Mouse (Mus musculus): Measurements from ENCODE around the gene Msi2. TPM values are rescaled to one million over a fixed set of nuclear protein-coding genes. Genes with fewer than 3 reads are reported as not detected.
A peak's percentile ranks its signal among the peaks of the same experiment; 100 is the strongest.

Msi2 gene
- total and polyA plus RNA-seq, 2 experiments from 2014 or later: 22.1 to 94.6 TPM

DNA sequence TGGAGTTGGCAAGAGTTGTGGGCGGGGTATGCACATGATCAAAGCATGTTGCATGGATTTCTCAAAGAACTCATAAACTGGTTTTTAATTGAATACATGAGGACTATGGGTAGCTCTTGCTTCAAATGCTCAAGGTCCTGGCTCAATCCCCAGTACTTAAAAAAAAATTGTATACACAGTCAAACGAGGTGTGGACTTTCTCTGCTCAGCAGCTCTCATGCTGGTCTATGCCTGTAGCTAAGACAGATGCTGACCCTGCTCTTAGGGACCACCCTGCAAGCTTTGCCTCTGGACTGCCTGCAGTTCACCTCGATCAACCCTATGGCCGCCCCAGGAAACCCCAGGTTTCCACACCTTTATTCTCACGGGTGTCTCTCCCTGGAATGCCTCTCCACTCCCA is 127.7 kb downstream of the Msi2 start:
- TF ChIP-seq CTCF (IDR thresholded peaks at IDR 0.05; ENCODE audit: low read depth) (no peak), EP300 (IDR thresholded peaks at IDR 0.05; ENCODE audit: low read depth) (no peak)
- Histone ChIP-seq H3K4me1 (ENCODE audit: control insufficient read depth, insufficient read depth) (peaks cover 35% of the 10 kb centered on the region), H3K36me3 (replicated peaks; ENCODE audit: control insufficient read depth, insufficient read depth, low read length) (peaks cover 18% of the 10 kb centered on the region), H3K9ac (replicated peaks; ENCODE audit: low read depth, low read length) (no peak overlapping the region), H3K27me3 (ENCODE audit: control insufficient read depth, insufficient read depth, low read length) (no peaks in the 10 kb centered on the region), H3K27ac (ENCODE audit: low read depth) (no peak overlapping the region), H3K4me2 (ENCODE audit: low read depth, low read length) (no peak overlapping the region), H3K9me3 (replicated peaks; ENCODE audit: control insufficient read depth, low read length) (no peaks in the 10 kb centered on the region), H3K4me3 (ENCODE audit: low read depth, low read length) (no peak overlapping the region)
- 73% methylated on average over 5 of the region's 5 CpGs for WGBS
- no peak for DNase-seq (ENCODE audit: low spot score)
- no peak for ATAC-seq (ENCODE audit: insufficient read depth, low read depth)

DNA sequence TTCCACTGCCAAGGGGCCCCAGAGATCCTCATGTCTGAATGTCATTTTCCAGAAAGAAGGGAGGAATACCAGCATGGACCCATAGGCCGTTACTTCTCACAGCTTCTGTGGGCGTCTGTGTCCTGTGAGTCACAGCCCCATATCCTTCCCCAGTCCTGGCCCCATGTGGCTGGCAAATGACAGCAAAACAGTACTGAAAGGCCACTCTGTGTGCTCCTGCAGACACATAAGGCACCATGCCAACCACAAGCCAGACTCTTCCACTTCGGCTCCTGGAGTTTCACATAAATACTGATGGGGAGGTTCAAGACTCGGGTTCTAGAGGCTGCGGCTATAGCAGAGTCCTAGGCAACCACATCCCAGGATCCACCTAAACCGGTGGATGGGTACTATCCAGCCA is 128.7 kb downstream of the Msi2 start:
- Histone ChIP-seq H3K27ac (ENCODE audit: low read depth) (no peak overlapping the region), H3K4me1 (ENCODE audit: control insufficient read depth, insufficient read depth) (peaks cover 38% of the 10 kb centered on the region), H3K4me3 (ENCODE audit: low read depth, low read length) (no peak overlapping the region), H3K4me2 (ENCODE audit: low read depth, low read length) (no peak overlapping the region), H3K27me3 (ENCODE audit: control insufficient read depth, insufficient read depth, low read length) (no peaks in the 10 kb centered on the region), H3K9ac (replicated peaks; ENCODE audit: low read depth, low read length) (no peak overlapping the region), H3K36me3 (replicated peaks; ENCODE audit: control insufficient read depth, insufficient read depth, low read length) (peaks cover 18% of the 10 kb centered on the region), H3K9me3 (replicated peaks; ENCODE audit: control insufficient read depth, low read length) (no peaks in the 10 kb centered on the region)
- ATAC-seq (ENCODE audit: insufficient read depth, low read depth) (no peak), DNase-seq (ENCODE audit: low spot score) (no peak)
- WGBS: 70% methylated on average over 6 of the region's 6 CpGs
- TF ChIP-seq CTCF (IDR thresholded peaks at IDR 0.05; ENCODE audit: low read depth): no peak
- TF ChIP-seq EP300 (IDR thresholded peaks at IDR 0.05; ENCODE audit: low read depth): no peak

DNA sequence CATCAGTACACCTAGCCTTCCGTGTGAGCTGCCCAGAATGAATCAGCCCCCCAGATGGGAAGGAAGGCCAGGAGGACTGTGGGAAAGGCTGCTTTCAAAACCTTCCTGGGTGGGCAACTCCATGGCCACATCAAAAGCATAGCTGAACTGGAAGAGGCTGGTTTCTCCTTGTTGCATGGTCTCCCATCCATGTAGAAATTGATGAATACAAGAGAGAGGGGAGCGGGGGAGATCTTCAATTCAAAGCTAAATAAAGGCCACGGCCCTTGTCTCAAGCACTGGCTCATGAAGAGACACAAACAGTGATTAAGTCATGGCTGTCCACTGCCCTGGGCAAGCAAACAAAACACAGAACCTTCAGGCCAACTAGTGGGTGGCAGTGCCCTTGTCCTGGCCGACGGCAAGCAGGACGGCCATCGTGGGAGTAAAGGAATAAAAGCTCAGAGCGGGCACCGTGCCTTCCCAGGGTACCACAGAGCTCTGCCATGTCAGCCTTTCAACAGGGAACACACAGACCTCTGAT is 129.6 kb downstream of the Msi2 start:
- Histone ChIP-seq H3K4me1 (ENCODE audit: control insufficient read depth, insufficient read depth) (peaks cover 41% of the 10 kb centered on the region), H3K9ac (replicated peaks; ENCODE audit: low read depth, low read length) (no peak overlapping the region), H3K4me3 (ENCODE audit: low read depth, low read length) (no peak overlapping the region), H3K27me3 (ENCODE audit: control insufficient read depth, insufficient read depth, low read length) (no peaks in the 10 kb centered on the region), H3K4me2 (ENCODE audit: low read depth, low read length) (no peak overlapping the region), H3K9me3 (replicated peaks; ENCODE audit: control insufficient read depth, low read length) (no peaks in the 10 kb centered on the region), H3K27ac (ENCODE audit: low read depth) (no peak overlapping the region), H3K36me3 (replicated peaks; ENCODE audit: control insufficient read depth, insufficient read depth, low read length) (peaks cover 18% of the 10 kb centered on the region)
- WGBS: 83% methylated on average over 9 of the region's 9 CpGs
- ATAC-seq (ENCODE audit: insufficient read depth, low read depth) (no peak), DNase-seq (ENCODE audit: low spot score) (no peak)
- TF ChIP-seq CTCF (IDR thresholded peaks at IDR 0.05; ENCODE audit: low read depth) (no peak), EP300 (IDR thresholded peaks at IDR 0.05; ENCODE audit: low read depth) (no peak)

DNA sequence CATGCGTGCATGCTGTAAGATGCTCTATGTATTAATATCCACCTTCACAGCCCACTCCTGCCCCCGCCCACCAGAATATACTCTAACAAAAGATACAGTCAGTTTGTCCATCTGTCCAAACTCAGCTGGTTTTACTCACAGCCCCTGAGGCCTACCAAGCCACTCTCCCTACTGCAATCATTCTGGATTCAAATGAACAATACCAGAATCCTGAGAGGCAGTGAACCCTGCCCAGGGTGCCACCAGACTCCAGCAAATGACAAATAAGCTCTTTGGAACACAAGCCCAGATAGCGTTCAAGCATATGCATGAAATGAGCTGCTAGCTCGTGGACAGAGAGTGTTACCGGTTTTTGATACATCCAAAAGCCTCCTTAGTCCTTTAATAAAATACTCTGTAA is 130.6 kb downstream of the Msi2 start:
- Histone ChIP-seq H3K27me3 (ENCODE audit: control insufficient read depth, insufficient read depth, low read length) (no peaks in the 10 kb centered on the region), H3K27ac (ENCODE audit: low read depth) (no peak overlapping the region), H3K9me3 (replicated peaks; ENCODE audit: control insufficient read depth, low read length) (no peaks in the 10 kb centered on the region), H3K4me2 (ENCODE audit: low read depth, low read length) (no peak overlapping the region), H3K36me3 (replicated peaks; ENCODE audit: control insufficient read depth, insufficient read depth, low read length) (peaks cover 18% of the 10 kb centered on the region), H3K4me1 (ENCODE audit: control insufficient read depth, insufficient read depth) (peaks cover 51% of the 10 kb centered on the region), H3K9ac (replicated peaks; ENCODE audit: low read depth, low read length) (no peak overlapping the region), H3K4me3 (ENCODE audit: low read depth, low read length) (no peak overlapping the region)
- TF ChIP-seq EP300 (IDR thresholded peaks at IDR 0.05; ENCODE audit: low read depth) (no peak), CTCF (IDR thresholded peaks at IDR 0.05; ENCODE audit: low read depth) (no peak)
- 80% methylated on average over 5 of the region's 5 CpGs for WGBS
- ATAC-seq (ENCODE audit: insufficient read depth, low read depth): no peak
- no peak for DNase-seq (ENCODE audit: low spot score)

DNA sequence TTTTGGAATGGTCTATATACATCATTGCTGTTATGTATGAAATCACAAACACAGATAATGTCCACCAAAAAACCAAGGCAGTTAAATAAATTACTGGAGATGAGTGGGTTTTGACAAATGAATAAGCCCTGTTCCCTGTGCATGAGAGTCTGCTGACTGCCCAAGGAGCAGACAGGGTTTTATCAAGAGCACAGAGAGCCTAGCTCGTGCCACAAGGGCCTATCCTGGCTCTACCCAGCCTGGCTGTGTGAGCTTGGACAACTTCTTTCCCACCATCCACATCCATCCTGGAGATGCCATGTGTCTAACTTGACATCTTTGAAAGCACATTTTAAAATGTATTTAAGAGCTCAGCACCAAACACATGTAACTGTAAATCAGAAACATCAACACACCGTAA is 132.4 kb downstream of the Msi2 start:
- H3K27ac ChIP-seq (ENCODE audit: low read depth): peak overlapping the region; percentile 82
- 45% methylated on average over 2 of the region's 2 CpGs for WGBS
- H3K4me1 ChIP-seq (ENCODE audit: control insufficient read depth, insufficient read depth): peaks cover 66% of the 10 kb centered on the region
- ATAC-seq (ENCODE audit: insufficient read depth, low read depth) (no peak), DNase-seq (ENCODE audit: low spot score) (no peak)
- H3K9me3 ChIP-seq (replicated peaks; ENCODE audit: control insufficient read depth, low read length): no peaks in the 10 kb centered on the region
- H3K4me2 ChIP-seq (ENCODE audit: low read depth, low read length): no peak overlapping the region
- H3K9ac ChIP-seq (replicated peaks; ENCODE audit: low read depth, low read length): no peak overlapping the region
- peaks cover 18% of the 10 kb centered on the region for H3K36me3 ChIP-seq (replicated peaks; ENCODE audit: control insufficient read depth, insufficient read depth, low read length)
- no peak for TF ChIP-seq CTCF (IDR thresholded peaks at IDR 0.05; ENCODE audit: low read depth)
- TF ChIP-seq EP300 (IDR thresholded peaks at IDR 0.05; ENCODE audit: low read depth): no peak
- H3K27me3 ChIP-seq (ENCODE audit: control insufficient read depth, insufficient read depth, low read length): no peaks in the 10 kb centered on the region
- H3K4me3 ChIP-seq (ENCODE audit: low read depth, low read length): no peak overlapping the region

DNA sequence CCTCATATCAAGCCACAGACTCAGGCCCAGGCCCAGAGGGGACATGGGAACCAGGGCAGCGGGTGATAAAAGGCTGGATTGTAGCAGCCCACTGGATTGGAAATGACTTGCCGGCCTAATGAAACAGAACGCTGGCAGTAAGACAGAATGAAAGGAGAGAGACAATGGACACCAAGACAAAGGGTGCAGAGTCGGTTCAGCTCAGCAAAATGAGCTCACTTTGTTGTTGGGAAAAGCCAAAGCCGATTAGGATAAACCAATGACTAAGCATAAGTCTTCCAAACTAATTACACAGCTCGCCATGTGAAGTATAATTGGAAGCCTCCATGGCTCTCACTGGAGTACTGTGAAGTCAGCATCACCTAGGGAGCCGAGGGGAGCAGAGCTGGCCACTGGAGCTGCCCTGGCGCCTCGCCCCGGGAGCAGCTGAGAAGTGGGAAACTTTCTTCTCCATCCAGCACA is 133.1 kb downstream of the Msi2 start:
- no peak for ATAC-seq (ENCODE audit: insufficient read depth, low read depth)
- no peak for DNase-seq (ENCODE audit: low spot score)
- Histone ChIP-seq H3K36me3 (replicated peaks; ENCODE audit: control insufficient read depth, insufficient read depth, low read length) (peaks cover 18% of the 10 kb centered on the region), H3K9me3 (replicated peaks; ENCODE audit: control insufficient read depth, low read length) (no peaks in the 10 kb centered on the region), H3K4me3 (ENCODE audit: low read depth, low read length) (no peak overlapping the region), H3K4me1 (ENCODE audit: control insufficient read depth, insufficient read depth) (peaks cover 64% of the 10 kb centered on the region), H3K4me2 (ENCODE audit: low read depth, low read length) (no peak overlapping the region), H3K27me3 (ENCODE audit: control insufficient read depth, insufficient read depth, low read length) (no peaks in the 10 kb centered on the region), H3K9ac (replicated peaks; ENCODE audit: low read depth, low read length) (no peak overlapping the region; the same call in 1 of the 2 replicates), H3K27ac (ENCODE audit: low read depth) (peak overlapping the region; percentile 82)
- TF ChIP-seq CTCF (IDR thresholded peaks at IDR 0.05; ENCODE audit: low read depth) (no peak), EP300 (IDR thresholded peaks at IDR 0.05; ENCODE audit: low read depth) (no peak)
- WGBS: 21% methylated on average over 10 of the region's 10 CpGs
